Mouse (Mus musculus) ovary, postnatal 36 days (tissue): ENCODE data around the gene Gm45015.
"Not testable (repeated sequence)": the region's sequence is repeated elsewhere in the genome, so short reads cannot be mapped to it uniquely, and the experiment has no call there.

Source experiments
- DNase-seq: peaks from one replicate; pipeline ENCODE4 v3.0.0; 2022; ENCODE audit warnings: low spot score, mixed read lengths

Gm45015 gene

GRCm38 (mm10) chrX:73336740-73337139, at the start of gene Gm45015:
Gene Gm45015 (minus strand): TSS chrX:73336840.
- DNase-seq: no peak

- no peak for DNase-seq
These were observed 48.3 kb upstream of the Gm45015 start for GRCm38 (mm10) chrX:73384924-73385323.

GRCm38 (mm10) chrX:73384419-73384818, 47.8 kb upstream of the Gm45015 start:
- no peak for DNase-seq

GRCm38 (mm10) chrX:73363291-73363690, 26.7 kb upstream of the Gm45015 start:
- no peak for DNase-seq

- no peak for DNase-seq
These were observed 20.1 kb upstream of the Gm45015 start for GRCm38 (mm10) chrX:73356719-73357118.

- DNase-seq: no peak
These were observed 19.5 kb upstream of the Gm45015 start for GRCm38 (mm10) chrX:73356163-73356562.

- DNase-seq: no peak
These were observed 7.7 kb upstream of the Gm45015 start for GRCm38 (mm10) chrX:73344346-73344745.

GRCm38 (mm10) chrX:73343802-73344201, 7.2 kb upstream of the Gm45015 start:
- DNase-seq: no peak

GRCm38 (mm10) chrX:73342941-73343735, 6.5 kb upstream of the Gm45015 start:
- peak; percentile 26 for DNase-seq

- DNase-seq: peak; percentile 81
These were observed 5.8 kb upstream of the Gm45015 start, which contains the start of gene Zfp275 for GRCm38 (mm10) chrX:73342483-73342895. Gene Zfp275 (plus strand): TSS chrX:73342621.

GRCm38 (mm10) chrX:73342068-73342467, 5.4 kb upstream of the Gm45015 start:
- no peak for DNase-seq

GRCm38 (mm10) chrX:73341473-73341872, 4.8 kb upstream of the Gm45015 start:
- DNase-seq: no peak

- DNase-seq: no peak
These were observed 3.1 kb downstream of the Gm45015 start for GRCm38 (mm10) chrX:73333548-73333947.

GRCm38 (mm10) chrX:73327215-73327614, 9.4 kb downstream of the Gm45015 start:
- no peak for DNase-seq

- no peak for DNase-seq
These were observed 15.6 kb downstream of the Gm45015 start for GRCm38 (mm10) chrX:73321029-73321428.

GRCm38 (mm10) chrX:73312522-73312921, 24.1 kb downstream of the Gm45015 start:
- no peak for DNase-seq

- not testable (repeated sequence) for DNase-seq
These were observed 40.9 kb downstream of the Gm45015 start for GRCm38 (mm10) chrX:73295745-73296144.

- DNase-seq: not testable (repeated sequence)
These were observed 43.8 kb downstream of the Gm45015 start, which contains the start of the genes Xlr5a and Xlr5c for GRCm38 (mm10) chrX:73292876-73293275. Gene Xlr5a (minus strand): TSS chrX:73292976. Gene Xlr5c (minus strand): TSS chrX:73292976.
